Mouse (Mus musculus) MEL (cell line): ENCODE data around the gene Kcnn1. TPM values are rescaled to one million over a fixed set of nuclear protein-coding genes. Genes with fewer than 3 reads are reported as not detected.
A peak's percentile ranks its signal among the peaks of the same experiment; 100 is the strongest.

ENCODE experiments used
- DNase-seq: peaks from one replicate; pipeline ENCODE4 v3.0.0; 2011; ENCODE audit warnings: low read depth, low spot score
- H3K27ac ChIP-seq: 2 replicates; pipeline ENCODE4 v1.5.1; 2012; ENCODE audit warnings: low read depth, mild to moderate bottlenecking, control low read depth, low read length, moderate library complexity; ENCODE audit not compliant: control insufficient read depth
- H3K27me3 ChIP-seq, 2 experiments: fragments of 150-350 bp in 1 of 2; sonication (generic) in 1 of 2; 2 replicates each; pipeline ENCODE4 v1.6.1; 2012; ENCODE audit warnings: low read length in 2 of 2, mild to moderate bottlenecking in 2 of 2, improper control_type of control experiment in 1 of 2, moderate library complexity in 1 of 2; ENCODE audit not compliant: insufficient read depth in 2 of 2, control insufficient read depth in 1 of 2
- H3K36me3 ChIP-seq, 2 experiments: 2 replicates each; pipeline ENCODE4 v1.6.1; 2012 to 2014; ENCODE audit warnings: low read length in 2 of 2, improper control_type of control experiment in 1 of 2, inconsistent platforms in 1 of 2, mild to moderate bottlenecking in 1 of 2; ENCODE audit not compliant: insufficient read depth in 2 of 2, control insufficient read depth in 1 of 2
- H3K4me1 ChIP-seq, 2 experiments: fragments of 150-350 bp in 1 of 2; sonication (generic) in 1 of 2; 2 replicates each; pipeline ENCODE4 v1.6.1; 2012; ENCODE audit warnings: low read length in 2 of 2, improper control_type of control experiment in 1 of 2, mild to moderate bottlenecking in 1 of 2; ENCODE audit not compliant: insufficient read depth in 2 of 2, control insufficient read depth in 1 of 2
- H3K4me3 ChIP-seq, 2 experiments: fragments of 150-350 bp in 1 of 2; sonication (generic) in 1 of 2; 2 replicates each; pipeline ENCODE4 v1.5.1; 2012; ENCODE audit warnings: low read depth in 2 of 2, low read length in 2 of 2, mild to moderate bottlenecking in 2 of 2, moderate library complexity in 2 of 2, control low read depth in 1 of 2, improper control_type of control experiment in 1 of 2; ENCODE audit not compliant: control insufficient read depth in 1 of 2, insufficient read depth in 1 of 2
- H3K79me2 ChIP-seq: 2 replicates; pipeline ENCODE4 v1.6.1; 2012; ENCODE audit warnings: mild to moderate bottlenecking, low read length, moderate library complexity; ENCODE audit not compliant: control insufficient read depth, poor library complexity, insufficient read depth
- H3K9ac ChIP-seq: 2 replicates; pipeline ENCODE4 v1.6.1; 2012; ENCODE audit warnings: low read depth, mild to moderate bottlenecking, control low read depth, low read length, moderate library complexity; ENCODE audit not compliant: control insufficient read depth, poor library complexity, severe bottlenecking
- H3K9me3 ChIP-seq: fragments of 150-350 bp; sonication (generic); replicated peaks from 2 replicates; pipeline ENCODE4 v1.6.1; 2012; ENCODE audit warnings: mild to moderate bottlenecking, low read length, improper control_type of control experiment, moderate library complexity; ENCODE audit not compliant: insufficient read depth
- BHLHE40 ChIP-seq: IDR thresholded peaks from 2 replicates; pipeline ENCODE4 v1.6.1; 2012; ENCODE audit warnings: low read depth, mild to moderate bottlenecking, inconsistent platforms, low read length, improper control_type of control experiment, borderline replicate concordance
- CHD1 ChIP-seq: IDR thresholded peaks from 2 replicates; pipeline ENCODE4 v1.6.1; 2012; ENCODE audit warnings: low read depth, mild to moderate bottlenecking, inconsistent platforms, low read length, improper control_type of control experiment
- CHD2 ChIP-seq: IDR thresholded peaks from 2 replicates; pipeline ENCODE4 v1.6.1; 2011; ENCODE audit warnings: low read length, improper control_type of control experiment
- CTCF ChIP-seq, 3 experiments: IDR thresholded peaks in 2 of 3; conservative IDR thresholded peaks in 1 of 3; 2 replicates each; pipeline ENCODE4 v1.5.1; 2011 to 2012; ENCODE audit warnings: low read length in 3 of 3, low read depth in 2 of 3, mild to moderate bottlenecking in 2 of 3, improper control_type of control experiment in 1 of 3, inconsistent platforms in 1 of 3, mixed read lengths in 1 of 3, moderate library complexity in 1 of 3; ENCODE audit not compliant: control insufficient read depth in 1 of 3, insufficient read depth in 1 of 3, poor library complexity in 1 of 3, severe bottlenecking in 1 of 3
- E2F4 ChIP-seq: IDR thresholded peaks from 2 replicates; pipeline ENCODE4 v1.6.1; 2011; ENCODE audit warnings: low read depth, low read length, improper control_type of control experiment, borderline replicate concordance
- EP300 ChIP-seq, 2 experiments: IDR thresholded peaks; 2 replicates each; pipeline ENCODE4 v1.6.1; 2011; ENCODE audit warnings: improper control_type of control experiment in 2 of 2, low read length in 2 of 2, low read depth in 1 of 2, mild to moderate bottlenecking in 1 of 2
- ETS1 ChIP-seq: IDR thresholded peaks from 2 replicates; pipeline ENCODE4 v1.6.1; 2012; ENCODE audit warnings: low read depth, mild to moderate bottlenecking, inconsistent platforms, low read length, improper control_type of control experiment, moderate library complexity
- KAT2A ChIP-seq: conservative IDR thresholded peaks from 2 replicates; pipeline ENCODE4 v1.6.1; 2012; ENCODE audit warnings: low read depth, low read length, improper control_type of control experiment, inconsistent platforms
- MAZ ChIP-seq: IDR thresholded peaks from 2 replicates; pipeline ENCODE4 v1.6.1; 2012; ENCODE audit warnings: low read depth, mild to moderate bottlenecking, inconsistent platforms, low read length, improper control_type of control experiment
- MEF2A ChIP-seq: IDR thresholded peaks from 2 replicates; pipeline ENCODE4 v1.6.1; 2014; ENCODE audit warnings: low read depth, mild to moderate bottlenecking, inconsistent platforms, low read length, improper control_type of control experiment; ENCODE audit not compliant: poor library complexity, insufficient replicate concordance, severe bottlenecking; ENCODE audit errors: extremely low read depth
- MXI1 ChIP-seq: IDR thresholded peaks from 2 replicates; pipeline ENCODE4 v1.6.1; 2011; ENCODE audit warnings: mild to moderate bottlenecking, low read depth, low read length, improper control_type of control experiment
- MYB ChIP-seq: IDR thresholded peaks from 2 replicates; pipeline ENCODE4 v1.6.1; 2011; ENCODE audit warnings: mild to moderate bottlenecking, low read depth, low read length, improper control_type of control experiment
- NELFE ChIP-seq: IDR thresholded peaks from 2 replicates; pipeline ENCODE4 v1.6.1; 2011; ENCODE audit warnings: low read depth, low read length, improper control_type of control experiment
- NRF1 ChIP-seq: IDR thresholded peaks from 2 replicates; pipeline ENCODE4 v1.6.1; 2014; ENCODE audit warnings: low read depth, mild to moderate bottlenecking, inconsistent platforms, low read length, improper control_type of control experiment, moderate library complexity; ENCODE audit not compliant: poor library complexity, insufficient read depth, severe bottlenecking
- POLR2A ChIP-seq, 2 experiments: IDR thresholded peaks; 2 replicates each; pipeline ENCODE4 v1.6.1; 2011 to 2012; ENCODE audit warnings: low read length in 2 of 2, mild to moderate bottlenecking in 2 of 2, control low read depth in 1 of 2, improper control_type of control experiment in 1 of 2, low read depth in 1 of 2, moderate library complexity in 1 of 2; ENCODE audit not compliant: control insufficient read depth in 1 of 2, insufficient read depth in 1 of 2, poor library complexity in 1 of 2
- POLR2AphosphoS2 ChIP-seq: IDR thresholded peaks from 2 replicates; pipeline ENCODE4 v1.6.1; 2011; ENCODE audit warnings: low read length, improper control_type of control experiment
- RAD21 ChIP-seq: IDR thresholded peaks from 2 replicates; pipeline ENCODE4 v1.6.1; 2011; ENCODE audit warnings: mild to moderate bottlenecking, low read depth, low read length, improper control_type of control experiment
- SIN3A ChIP-seq: IDR thresholded peaks from 2 replicates; pipeline ENCODE4 v1.6.1; 2012; ENCODE audit warnings: low read length, improper control_type of control experiment, inconsistent platforms
- SMC3 ChIP-seq: IDR thresholded peaks from 2 replicates; pipeline ENCODE4 v1.6.1; 2011; ENCODE audit warnings: low read depth, low read length, improper control_type of control experiment
- TAL1 ChIP-seq: IDR thresholded peaks from 2 replicates; pipeline ENCODE4 v1.6.1; 2012; ENCODE audit warnings: mild to moderate bottlenecking, inconsistent platforms, low read length, moderate library complexity, mixed read lengths
- TBP ChIP-seq: IDR thresholded peaks from 2 replicates; pipeline ENCODE4 v1.8.0; 2011; ENCODE audit warnings: low read depth, low read length, improper control_type of control experiment
- TCF12 ChIP-seq: IDR thresholded peaks from 2 replicates; pipeline ENCODE4 v1.6.1; 2014; ENCODE audit warnings: low read depth, mild to moderate bottlenecking, inconsistent platforms, low read length, improper control_type of control experiment, moderate library complexity
- UBTF ChIP-seq: IDR thresholded peaks from 2 replicates; pipeline ENCODE4 v1.6.1; 2012; ENCODE audit warnings: low read depth, mild to moderate bottlenecking, inconsistent platforms, low read length, improper control_type of control experiment, moderate library complexity, borderline replicate concordance; ENCODE audit not compliant: insufficient read depth
- USF1 ChIP-seq: IDR thresholded peaks from 2 replicates; pipeline ENCODE4 v1.6.1; 2014; ENCODE audit warnings: low read depth, mild to moderate bottlenecking, inconsistent platforms, low read length, improper control_type of control experiment, moderate library complexity
- USF2 ChIP-seq, 2 experiments: IDR thresholded peaks; 2 replicates each; pipeline ENCODE4 v1.6.1; 2011 to 2012; ENCODE audit warnings: improper control_type of control experiment in 2 of 2, low read length in 2 of 2, borderline replicate concordance in 1 of 2, inconsistent platforms in 1 of 2, low read depth in 1 of 2, mild to moderate bottlenecking in 1 of 2; ENCODE audit not compliant: insufficient read depth in 1 of 2
- ZKSCAN1 ChIP-seq: IDR thresholded peaks from 2 replicates; pipeline ENCODE4 v1.6.1; 2012; ENCODE audit warnings: low read depth, mild to moderate bottlenecking, inconsistent platforms, low read length, improper control_type of control experiment, moderate library complexity
- ZMIZ1 ChIP-seq: IDR thresholded peaks from 2 replicates; pipeline ENCODE4 v1.6.1; 2012; ENCODE audit warnings: low read depth, mild to moderate bottlenecking, inconsistent platforms, low read length, improper control_type of control experiment, moderate library complexity
- ZNF384 ChIP-seq: IDR thresholded peaks from 2 replicates; pipeline ENCODE4 v1.6.1; 2012; ENCODE audit warnings: low read depth, mild to moderate bottlenecking, inconsistent platforms, low read length, improper control_type of control experiment
- polyA plus RNA-seq, 2 experiments: library from polyadenylated mRNA; stranded (reverse) in 1 of 2; unstranded in 1 of 2; fragments of >175 nt in 1 of 2; fragments of >200 nt in 1 of 2; gene quantifications; 2 replicates each; pipeline versions ENCODE4 v1.2.1 to v1.2.4; 2012; ENCODE audit warnings: low replicate concordance in 2 of 2, low read depth in 1 of 2; ENCODE audit not compliant: insufficient read length in 2 of 2, insufficient read depth in 1 of 2, missing spikeins in 1 of 2
- total RNA-seq: library from RNA; depleted of rRNA; stranded (reverse); fragments of 300-350 nt; gene quantifications from 2 replicates; pipeline ENCODE4 v1.2.3, GENCODE M21; 2012

Gene Kcnn1
- total and polyA plus RNA-seq, 3 experiments = 8.9 to 10.7 TPM; not detected in 1

DNA sequence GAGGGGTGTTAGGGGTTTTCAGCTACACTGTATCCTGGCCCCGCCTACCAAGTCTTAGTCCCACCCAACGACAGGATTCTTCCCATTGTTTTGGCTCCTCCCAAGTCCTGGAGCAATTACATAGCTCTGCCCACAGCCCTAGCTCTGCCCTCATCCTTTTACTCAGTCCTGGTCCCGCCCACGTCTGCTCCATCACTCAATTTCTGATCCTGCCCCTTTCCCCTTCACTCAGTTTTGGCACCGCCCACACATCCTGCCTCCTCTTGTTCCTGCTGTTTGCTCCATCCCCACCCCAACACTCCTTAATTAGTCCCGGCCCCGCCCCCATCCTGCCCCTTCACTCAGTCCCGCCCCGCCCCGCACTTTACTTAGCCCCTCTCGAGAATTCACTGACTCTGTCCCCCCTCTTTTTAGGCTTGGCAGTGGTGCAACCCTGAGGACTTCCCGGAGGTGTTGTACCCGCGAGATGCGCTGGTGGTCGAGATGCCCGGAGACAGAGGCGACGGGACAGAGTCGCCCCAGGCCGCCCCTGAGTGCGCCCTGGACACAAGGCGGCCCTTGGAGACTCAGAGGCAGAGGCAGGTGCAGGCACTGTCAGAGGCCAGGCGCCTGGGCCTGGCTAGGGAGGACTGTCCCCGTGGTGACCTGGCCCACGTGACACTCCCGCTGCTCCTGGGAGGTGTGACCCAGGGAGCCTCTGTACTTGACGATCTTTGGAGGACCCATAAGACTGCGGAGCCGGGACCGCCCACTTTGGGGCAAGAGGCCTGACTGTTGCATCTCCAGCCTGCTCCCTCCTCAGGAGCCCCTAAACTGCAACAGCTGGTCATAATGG lies 42.7 kb downstream of the Kcnn1 start:
- DNase-seq = peak; percentile 32
- H3K27ac ChIP-seq = no peak overlapping the region
- peaks cover 3 to 5% of the 10 kb centered on the region in 2 experiments; a peak in 3 of 4 replicates for H3K4me1 ChIP-seq
- H3K79me2 ChIP-seq = no peaks in the 10 kb centered on the region
- H3K36me3 ChIP-seq = no peaks in the 10 kb centered on the region
- no peak overlapping the region for H3K4me3 ChIP-seq
- no peaks in the 10 kb centered on the region for H3K9me3 ChIP-seq
- no peak overlapping the region for H3K9ac ChIP-seq
- H3K27me3 ChIP-seq = no peaks in the 10 kb centered on the region
- TF ChIP-seq SIN3A (no peak), CHD2 (no peak), USF2 (IDR thresholded peaks at IDR 0.05; ENCODE audit: borderline replicate concordance in 1 of 2, insufficient read depth in 1 of 2, low read depth in 1 of 2, low read length in 2 of 2) (no peak), CTCF (IDR thresholded peaks at IDR 0.05 in 2 of 3, conservative IDR thresholded peaks at IDR 0.05 in 1 of 3; ENCODE audit: control insufficient read depth in 1 of 3, insufficient read depth in 1 of 3, low read depth in 2 of 3, low read length in 3 of 3, poor library complexity in 1 of 3, severe bottlenecking in 1 of 3) (no peak), EP300 (IDR thresholded peaks at IDR 0.05; ENCODE audit: low read depth in 1 of 2, low read length in 2 of 2) (no peak), TBP (no peak), MEF2A (no peak), POLR2AphosphoS2 (no peak), NELFE (no peak), ZNF384 (no peak)

DNA sequence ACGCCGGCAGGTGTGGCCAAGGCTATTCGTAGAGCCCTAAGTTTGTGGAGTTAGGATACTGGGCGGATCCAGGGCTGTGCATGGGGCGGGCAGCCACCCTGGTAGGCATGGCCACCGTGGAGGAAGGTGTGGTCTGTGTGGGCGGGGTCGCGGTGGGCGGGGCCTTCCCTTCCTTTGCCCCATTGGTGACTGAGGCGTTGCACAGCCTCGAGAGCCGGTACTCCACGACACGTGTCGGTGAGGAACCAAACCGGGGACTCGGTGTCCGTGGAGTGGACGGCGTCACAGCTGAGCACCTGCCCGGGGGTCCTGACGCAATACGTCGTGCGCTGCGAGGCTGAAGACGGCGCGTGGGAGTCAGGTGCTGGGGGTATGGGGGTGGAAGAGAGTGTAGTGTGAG lies 46.4 kb downstream of the Kcnn1 start:
- Histone ChIP-seq H3K27me3 (no peaks in the 10 kb centered on the region), H3K9me3 (no peaks in the 10 kb centered on the region), H3K9ac (peak overlapping the region; percentile 65), H3K4me1 (peaks cover 3 to 5% of the 10 kb centered on the region in 2 experiments; a peak in 3 of 4 replicates), H3K36me3 (no peaks in the 10 kb centered on the region), H3K79me2 (no peaks in the 10 kb centered on the region), H3K27ac (no peak overlapping the region), H3K4me3 (peak overlapping the region; percentile 61 to 69)
- peak; percentile 82 for DNase-seq
- TF ChIP-seq POLR2AphosphoS2 (no peak), SMC3 (no peak), E2F4 (no peak), NRF1 (no peak), ZNF384 (no peak), USF2 (IDR thresholded peaks at IDR 0.05; ENCODE audit: borderline replicate concordance in 1 of 2, insufficient read depth in 1 of 2, low read depth in 1 of 2, low read length in 2 of 2) (no peak), USF1 (no peak), MAZ (no peak), MYB (no peak), UBTF (no peak), RAD21 (no peak), TCF12 (no peak), POLR2A (IDR thresholded peaks at IDR 0.05; ENCODE audit: control insufficient read depth in 1 of 2, insufficient read depth in 1 of 2, low read depth in 1 of 2, low read length in 2 of 2, poor library complexity in 1 of 2) (peak; percentile 47 to 65; a peak in 2 of 4 replicates), ZMIZ1 (no peak), MXI1 (peak; percentile 93), TAL1 (no peak), EP300 (IDR thresholded peaks at IDR 0.05; ENCODE audit: low read depth in 1 of 2, low read length in 2 of 2) (no peak), ETS1 (no peak), MEF2A (no peak), CHD1 (no peak), SIN3A (peak; percentile 66), NELFE (peak; percentile 33; the same call in 1 of the 2 replicates), ZKSCAN1 (no peak), TBP (no peak), KAT2A (no peak), BHLHE40 (no peak)
